Comparison of ENCODE assay signal across 18 mouse cellular contexts in genomic region chr2:139708194-139708899, GRCm38 (mm10). TPM values are rescaled to one million over a fixed set of nuclear protein-coding genes. Genes with fewer than 3 reads are reported as not detected.
DNase-seq lines count a peak whose midpoint lies in the region; ATAC-seq and TF ChIP-seq lines count a peak whose summit lies in the region.
"Had no signal": no experiment of that assay in that cellular context is flagged by ENCODE, and none has a peak within 500 bp of the region (broad histone marks: within the 10 kb centered on the region; RNA-seq: fewer than 3 reads in every experiment).

No protein-coding gene starts in this region.

- ATAC-seq in lung, embryonic 15.5 days (ENCODE audit: borderline replicate concordance, extremely low read depth, low FRiP score, low TSS enrichment): peak; percentile 88
- ATAC-seq in liver, postnatal 0 days: no peak
- ATAC-seq: forebrain, embryonic 13.5 days; forebrain, postnatal 0 days had no signal

- no peaks in the 10 kb centered on the region for H3K9me3 ChIP-seq in lung, embryonic 15.5 days
- no peaks in the 10 kb centered on the region for H3K9me3 ChIP-seq in liver, postnatal 0 days (ENCODE audit: low read length)
- H3K9me3 ChIP-seq: embryonic facial prominence, embryonic 10.5 days; forebrain, embryonic 13.5 days; heart, embryonic 12.5 days; hindbrain, embryonic 15.5 days had no signal

- H3K4me1 ChIP-seq in lung, embryonic 15.5 days: peaks cover 16% of the 10 kb centered on the region
- H3K4me1 ChIP-seq in lung, adult 2 months (ENCODE audit: control insufficient read depth, insufficient read depth, low read length): no peaks in the 10 kb centered on the region; the same call in 1 of the 2 replicates
- H3K4me1 ChIP-seq in liver, postnatal 0 days (ENCODE audit: insufficient read depth): no peaks in the 10 kb centered on the region
- H3K4me1 ChIP-seq: embryonic facial prominence, embryonic 10.5 days; forebrain, embryonic 13.5 days; heart, embryonic 12.5 days; hindbrain, embryonic 15.5 days had no signal

- WGBS in lung, embryonic 15.5 days: 36% methylated on average over 6 of the region's 6 CpGs
- WGBS in lung, adult 2 months: 55% methylated on average over 6 of the region's 6 CpGs
- 77% methylated on average over 6 of the region's 6 CpGs for WGBS in liver, postnatal 0 days (ENCODE audit: insufficient replicate concordance)

- H3K36me3 ChIP-seq in lung, embryonic 15.5 days: no peaks in the 10 kb centered on the region
- no peaks in the 10 kb centered on the region for H3K36me3 ChIP-seq in liver, postnatal 0 days (replicated peaks; ENCODE audit: insufficient read depth, low read length)
- H3K36me3 ChIP-seq: embryonic facial prominence, embryonic 10.5 days; heart, embryonic 12.5 days; hindbrain, embryonic 15.5 days had no signal

- no peak for TF ChIP-seq EP300 in liver, postnatal 0 days (IDR thresholded peaks at IDR 0.05; ENCODE audit: low read depth)

- no peak overlapping the region; the same call in 1 of the 2 replicates for H3K4me2 ChIP-seq in lung, embryonic 15.5 days
- H3K4me2 ChIP-seq in liver, postnatal 0 days (ENCODE audit: low read depth, low read length): no peak overlapping the region
- H3K4me2 ChIP-seq: forebrain, embryonic 13.5 days; heart, embryonic 12.5 days; hindbrain, embryonic 15.5 days had no signal

- TF ChIP-seq CTCF in lung, adult 2 months (IDR thresholded peaks at IDR 0.05; ENCODE audit: insufficient read depth, low read length): no peak
- no peak for TF ChIP-seq CTCF in liver, postnatal 0 days (IDR thresholded peaks at IDR 0.05; ENCODE audit: low read depth)

- H3K27me3 ChIP-seq in lung, embryonic 15.5 days: no peaks in the 10 kb centered on the region
- no peaks in the 10 kb centered on the region for H3K27me3 ChIP-seq in liver, postnatal 0 days (ENCODE audit: insufficient read depth, low read length)
- H3K27me3 ChIP-seq: forebrain, embryonic 13.5 days; heart, embryonic 12.5 days; hindbrain, embryonic 15.5 days had no signal

- H3K4me3 ChIP-seq in lung, embryonic 15.5 days: no peak overlapping the region
- no peak overlapping the region for H3K4me3 ChIP-seq in lung, adult 2 months (replicated peaks; ENCODE audit: extremely low read depth, low read depth, low read length)
- no peak overlapping the region for H3K4me3 ChIP-seq in liver, postnatal 0 days (ENCODE audit: low read depth, low read length)
- H3K4me3 ChIP-seq: embryonic facial prominence, embryonic 10.5 days; forebrain, embryonic 13.5 days; heart, embryonic 12.5 days; hindbrain, embryonic 15.5 days had no signal

- DNase-seq in lung, adult 2 months: no peak
- DNase-seq in Muller cell, postnatal 12 days (ENCODE audit: inconsistent ontology term): peak; percentile 65
- DNase-seq in embryo, embryonic 10.5 days (ENCODE audit: low spot score): peak; percentile 30
- DNase-seq in lung, postnatal 36 days: peak; percentile 10
- no peak for DNase-seq in liver, postnatal 0 days
- DNase-seq in layer of hippocampus, postnatal 25 days (ENCODE audit: extremely low spot score in 1 of 2, low spot score in 1 of 2): no peak
- DNase-seq: adrenal gland, adult 8-10 months; adrenal gland, postnatal 36 days; cerebellum, adult 2 months; cerebellum, postnatal 10 days; forebrain, postnatal 0 days; gastrocnemius, postnatal 25 days had no signal

- TF ChIP-seq POLR2A in lung, adult 2 months (IDR thresholded peaks at IDR 0.05; ENCODE audit: borderline replicate concordance, extremely low read depth, low read depth, low read length): no peak

- no peak overlapping the region for H3K9ac ChIP-seq in lung, embryonic 15.5 days
- H3K9ac ChIP-seq in liver, postnatal 0 days (replicated peaks): no peak overlapping the region
- H3K9ac ChIP-seq: forebrain, embryonic 13.5 days; forebrain, postnatal 0 days; heart, embryonic 12.5 days; hindbrain, embryonic 15.5 days had no signal

- H3K27ac ChIP-seq in lung, embryonic 15.5 days: peak overlapping the region; percentile 69
- H3K27ac ChIP-seq in liver, postnatal 0 days (ENCODE audit: low read depth): no peak overlapping the region
- H3K27ac ChIP-seq: embryonic facial prominence, embryonic 10.5 days; forebrain, embryonic 13.5 days; hindbrain, embryonic 15.5 days had no signal

RNA-seq across cellular contexts. Expression of gene Ism1, which starts 30.4 kb away (rescaled TPM):
- polyA plus RNA-seq in lung, embryonic 15.5 days (2015; fragmentation: Nextera tagmentation; extraction: Ambion mirVana): 12.6 and 12.8 TPM in 2 replicates
- 40.4 and 57.4 TPM in 2 replicates for polyA plus RNA-seq in lung, adult 2 months (2012; rRNA removed)
- polyA plus RNA-seq in liver, postnatal 0 days (2015; fragmentation: Nextera tagmentation; extraction: Ambion mirVana): not detected in 2 replicates
- total RNA-seq in layer of hippocampus, postnatal 25 days (2021): 1 to 10 TPM; 5.2 to 6.4 TPM
- total RNA-seq: granulocyte monocyte progenitor cell, adult 5-6 weeks had no signal

Comparison
In these comparisons a context has a peak if more than half of its experiments do, and no peak if none do; other contexts are left out.
1. DNase-seq: peak in Muller cell, postnatal 12 days (single experiment), embryo, embryonic 10.5 days (single experiment) and lung, postnatal 36 days (single experiment); none in lung, adult 2 months (single experiment), liver, postnatal 0 days (single experiment) and layer of hippocampus, postnatal 25 days (0 of 2).
2. RNA of gene Ism1, which starts 30.4 kb away (polyA plus RNA-seq): 40.4 to 57.4 TPM in lung, adult 2 months and 12.6 to 12.8 TPM in lung, embryonic 15.5 days; not detected in liver, postnatal 0 days; every median in the first group is over 10 times any median in the second.